Mouse (Mus musculus) liver, adult 2 months (tissue): ENCODE data around the gene Espn. TPM values are rescaled to one million over a fixed set of nuclear protein-coding genes. Genes with fewer than 3 reads are reported as not detected.

Experiments used
- DNase-seq: peaks from one replicate; pipeline ENCODE4 v3.0.0-alpha.2; 2011; ENCODE audit warnings: low read depth, low spot score; ENCODE audit errors: extremely low read depth
- H3K27ac ChIP-seq: fragments of 200-500 bp; replicated peaks from 2 replicates; pipeline ENCODE4 v1.5.1; 2012; ENCODE audit warnings: low read depth, mild to moderate bottlenecking, control low read depth, inconsistent platforms, low read length; ENCODE audit not compliant: insufficient read depth
- H3K27me3 ChIP-seq: fragments of 200-500 bp; 2 replicates; pipeline ENCODE4 v1.6.1; 2012; ENCODE audit warnings: mild to moderate bottlenecking, moderate library complexity, low read length, inconsistent platforms; ENCODE audit not compliant: control insufficient read depth, insufficient read depth
- H3K36me3 ChIP-seq: fragments of 200-500 bp; 2 replicates; pipeline ENCODE4 v1.6.1; 2012; ENCODE audit warnings: low read length, inconsistent platforms; ENCODE audit not compliant: control insufficient read depth, insufficient read depth
- H3K4me1 ChIP-seq: fragments of 200-500 bp; 2 replicates; pipeline ENCODE4 v1.6.1; 2011; ENCODE audit warnings: low read length; ENCODE audit not compliant: control insufficient read depth, insufficient read depth
- H3K4me3 ChIP-seq: fragments of 200-500 bp; 2 replicates; pipeline ENCODE4 v1.5.1; 2011; ENCODE audit warnings: low read depth, mild to moderate bottlenecking, control low read depth, low read length, moderate library complexity; ENCODE audit not compliant: insufficient read depth
- H3K79me2 ChIP-seq: fragments of 200-500 bp; 2 replicates; pipeline ENCODE4 v1.6.1; 2012; ENCODE audit warnings: inconsistent platforms, mild to moderate bottlenecking, low read length, moderate library complexity; ENCODE audit not compliant: control insufficient read depth, insufficient read depth
- H3K9ac ChIP-seq: fragments of 200-500 bp; 2 replicates; pipeline ENCODE4 v1.6.1; 2012; ENCODE audit warnings: low read depth, mild to moderate bottlenecking, control low read depth, inconsistent platforms, low read length
- CTCF ChIP-seq: fragments of 200-500 bp; IDR thresholded peaks from 2 replicates; pipeline ENCODE4 v1.5.1; 2011; ENCODE audit warnings: low read depth, low read length, control low read depth
- POLR2A ChIP-seq: fragments of 200-500 bp; IDR thresholded peaks from 2 replicates; pipeline ENCODE4 v1.6.1; 2011; ENCODE audit warnings: low read length, control low read depth; ENCODE audit not compliant: insufficient read depth; ENCODE audit errors: extremely low read depth
- WGBS: fragments of 180-500 bp; shearing (Covaris S2); methylation state at CpG from one replicate; pipeline ENCODE4 v1.1.7; 2018; 5-methylcytosine and 5-hydroxymethylcytosine counted together
- polyA plus RNA-seq: library from polyadenylated mRNA; depleted of rRNA; stranded (reverse); fragments of >200 nt; gene quantifications from 2 replicates; pipeline ENCODE4 v1.2.3, GENCODE M21; 2012; rRNA removed
- total RNA-seq: library from RNA; depleted of rRNA; stranded (reverse); fragments of >200 nt; gene quantifications from 2 replicates; pipeline ENCODE4 v1.2.3, GENCODE M21; 2014; rRNA removed

Espn gene
- total and polyA plus RNA-seq, 2 experiments: 0.28 to 1.4 TPM

GRCm38 (mm10) chr4:152074548-152074947, 77.6 kb downstream of the Espn start:
- Histone ChIP-seq H3K9ac (no peak overlapping the region), H3K79me2 (no peaks in the 10 kb centered on the region), H3K36me3 (no peaks in the 10 kb centered on the region), H3K4me1 (no peaks in the 10 kb centered on the region), H3K4me3 (no peak overlapping the region), H3K27ac (no peak overlapping the region), H3K27me3 (no peaks in the 10 kb centered on the region)
- TF ChIP-seq CTCF (no peak), POLR2A (no peak)
- 93% methylated on average over 9 of the region's 9 CpGs for WGBS
- DNase-seq: no peak

GRCm38 (mm10) chr4:152073715-152074114, 78.5 kb downstream of the Espn start:
- Histone ChIP-seq H3K4me1 (no peaks in the 10 kb centered on the region), H3K9ac (no peak overlapping the region), H3K79me2 (no peaks in the 10 kb centered on the region), H3K27me3 (no peaks in the 10 kb centered on the region), H3K36me3 (no peaks in the 10 kb centered on the region), H3K4me3 (no peak overlapping the region), H3K27ac (no peak overlapping the region)
- TF ChIP-seq CTCF (no peak), POLR2A (no peak)
- no peak for DNase-seq
- 91% methylated on average over 6 of the region's 6 CpGs for WGBS

- Histone ChIP-seq H3K9ac (no peak overlapping the region), H3K27ac (no peak overlapping the region), H3K4me3 (no peak overlapping the region), H3K36me3 (no peaks in the 10 kb centered on the region), H3K4me1 (no peaks in the 10 kb centered on the region), H3K27me3 (no peaks in the 10 kb centered on the region), H3K79me2 (no peaks in the 10 kb centered on the region)
- DNase-seq: no peak
- TF ChIP-seq POLR2A (no peak), CTCF (no peak)
- 64% methylated on average over 10 of the region's 10 CpGs for WGBS
Measured at GRCm38 (mm10) chr4:152072655-152073054, 79.5 kb downstream of the Espn start.

- Histone ChIP-seq H3K9ac (no peak within 1 kb of the TSS), H3K27me3 (no peaks in the 10 kb centered on the region), H3K27ac (no peak within 1 kb of the TSS), H3K4me1 (no peaks in the 10 kb centered on the region), H3K36me3 (no peaks in the 10 kb centered on the region), H3K79me2 (no peaks in the 10 kb centered on the region), H3K4me3 (no peak within 1 kb of the TSS)
- no peak for DNase-seq
- TF ChIP-seq POLR2A: no peak
- no peak for TF ChIP-seq CTCF
- WGBS: 52% methylated on average over 10 of the region's 10 CpGs
Measured at GRCm38 (mm10) chr4:152072121-152072601, 80.0 kb downstream of the Espn start, which contains the start of gene Plekhg5. Gene Plekhg5 (plus strand): TSS chr4:152072498.

- no peaks in the 10 kb centered on the region for H3K79me2 ChIP-seq
- 82% methylated on average over 11 of the region's 11 CpGs for WGBS
- no peak for DNase-seq
- TF ChIP-seq CTCF: no peak
- no peak for TF ChIP-seq POLR2A
- H3K36me3 ChIP-seq: no peaks in the 10 kb centered on the region
- no peak overlapping the region for H3K4me3 ChIP-seq
- no peak overlapping the region for H3K27ac ChIP-seq
- no peaks in the 10 kb centered on the region for H3K4me1 ChIP-seq
- H3K27me3 ChIP-seq: no peaks in the 10 kb centered on the region
- no peak overlapping the region for H3K9ac ChIP-seq
Measured at GRCm38 (mm10) chr4:152070494-152071396, 81.4 kb downstream of the Espn start.

Other genes with a start within 250 kb of the Espn start
- gene Dnajc11, start 218.7 kb downstream of the Espn start, total RNA-seq: 23.9 and 27.4 TPM in 2 replicates
- 47.9 and 52.6 TPM in 2 replicates for gene Dnajc11, start 218.7 kb downstream of the Espn start, polyA plus RNA-seq
- 7.9 and 8.0 TPM in 2 replicates for gene Thap3, start 163.4 kb downstream of the Espn start, total RNA-seq
- gene Thap3, start 163.4 kb downstream of the Espn start, polyA plus RNA-seq: 20.8 and 24.1 TPM in 2 replicates
- 1.3 and 1.4 TPM in 2 replicates for gene Phf13, start 156.1 kb downstream of the Espn start, total RNA-seq
- gene Phf13, start 156.1 kb downstream of the Espn start, polyA plus RNA-seq: 1.9 and 2.7 TPM in 2 replicates
- gene Klhl21, start 143.6 kb downstream of the Espn start, total RNA-seq: 25.8 and 30.8 TPM in 2 replicates
- 21.8 and 23.9 TPM in 2 replicates for gene Klhl21, start 143.6 kb downstream of the Espn start, polyA plus RNA-seq
- gene Zbtb48, start 124.7 kb downstream of the Espn start, total RNA-seq: 12.0 and 16.0 TPM in 2 replicates
- 11.8 and 16.6 TPM in 2 replicates for gene Zbtb48, start 124.7 kb downstream of the Espn start, polyA plus RNA-seq
- not detected in 2 replicates for gene Tas1r1, start 113.8 kb downstream of the Espn start, total RNA-seq
- not detected in 2 replicates for gene Tas1r1, start 113.8 kb downstream of the Espn start, polyA plus RNA-seq
- gene Nol9, start 113.0 kb downstream of the Espn start, total RNA-seq: 6.1 and 7.7 TPM in 2 replicates
- gene Nol9, start 113.0 kb downstream of the Espn start, polyA plus RNA-seq: 9.8 and 12.3 TPM in 2 replicates
- gene Plekhg5, start 79.9 kb downstream of the Espn start, total RNA-seq: 2.4 and 3.2 TPM in 2 replicates
- gene Plekhg5, start 79.9 kb downstream of the Espn start, polyA plus RNA-seq: 3.2 and 6.6 TPM in 2 replicates
- 0.13 and 0.28 TPM in 2 replicates for gene Tnfrsf25, start 36.4 kb downstream of the Espn start, total RNA-seq
- gene Tnfrsf25, start 36.4 kb downstream of the Espn start, polyA plus RNA-seq: 0.54 and 0.72 TPM in 2 replicates
- not detected in 2 replicates for gene Hes2, start 6.5 kb upstream of the Espn start, total RNA-seq
- gene Hes2, start 6.5 kb upstream of the Espn start, polyA plus RNA-seq: not detected in 2 replicates
- 9.3 and 10.7 TPM in 2 replicates for gene Acot7, start 25.8 kb upstream of the Espn start, total RNA-seq
- 18.4 and 20.8 TPM in 2 replicates for gene Acot7, start 25.8 kb upstream of the Espn start, polyA plus RNA-seq
- 0.46 and 0.54 TPM in 2 replicates for gene Gpr153, start 121.9 kb upstream of the Espn start, total RNA-seq
- 0.98 and 1.1 TPM in 2 replicates for gene Gpr153, start 121.9 kb upstream of the Espn start, polyA plus RNA-seq
- gene Hes3, start 139.3 kb upstream of the Espn start, total RNA-seq: not detected in 2 replicates
- not detected in 2 replicates for gene Hes3, start 139.3 kb upstream of the Espn start, polyA plus RNA-seq
- gene Icmt, start 144.9 kb upstream of the Espn start, total RNA-seq: 13.2 and 14.9 TPM in 2 replicates
- gene Icmt, start 144.9 kb upstream of the Espn start, polyA plus RNA-seq: 16.5 and 17.6 TPM in 2 replicates
- gene Rnf207, start 166.6 kb upstream of the Espn start, total RNA-seq: not detected in 2 replicates
- 0.13 TPM in 1 of 2 replicates, not detected in the other for gene Rnf207, start 166.6 kb upstream of the Espn start, polyA plus RNA-seq
- 170 and 199 TPM in 2 replicates for gene Rpl22, start 173.4 kb upstream of the Espn start, total RNA-seq
- gene Rpl22, start 173.4 kb upstream of the Espn start, polyA plus RNA-seq: 22.2 and 22.9 TPM in 2 replicates
- gene Chd5, start 186.3 kb upstream of the Espn start, total RNA-seq: under 0.01 TPM in 1 of 2 replicates, not detected in the other
- gene Chd5, start 186.3 kb upstream of the Espn start, polyA plus RNA-seq: not detected in 2 replicates